Mouse (Mus musculus): ENCODE results near the gene Atf7ip.

The Atf7ip gene

DNA sequence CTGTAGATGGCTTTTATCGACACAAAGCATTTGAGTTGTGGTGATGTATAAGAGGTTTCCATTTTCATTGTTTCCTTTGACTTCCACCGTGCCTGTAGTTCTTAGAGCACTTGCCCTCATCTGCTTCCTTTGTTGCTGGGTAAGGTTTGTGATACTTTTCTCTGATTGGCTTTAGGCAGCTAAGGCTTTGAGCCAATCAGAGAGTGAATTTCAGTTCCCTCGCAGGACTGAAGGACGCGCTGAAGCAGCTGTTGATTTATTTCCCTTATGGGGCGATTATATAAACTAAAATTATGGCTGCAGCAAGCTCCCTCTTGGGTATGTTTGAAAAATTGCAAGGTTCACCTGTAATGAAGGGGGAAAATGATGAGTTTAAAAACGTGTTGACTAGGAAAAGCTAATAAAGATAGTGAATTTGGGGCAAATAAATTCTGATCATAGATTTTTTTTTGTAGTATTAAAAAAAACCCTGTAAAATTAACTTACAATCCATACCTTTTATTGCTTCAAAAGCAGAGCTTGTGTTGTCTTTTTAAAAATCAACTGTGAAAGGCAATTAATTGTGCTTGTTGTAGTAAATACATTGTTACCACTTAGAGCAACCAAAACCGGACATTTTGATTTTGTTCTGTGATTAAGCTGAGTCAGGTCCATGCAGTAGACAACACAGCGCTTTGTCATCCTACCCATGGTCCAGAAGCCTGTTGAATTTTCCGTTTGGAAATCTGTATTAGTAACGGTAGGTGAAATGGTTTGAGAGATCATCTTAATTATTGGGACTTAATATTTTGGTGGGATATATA lies 48.0 kb downstream of the Atf7ip start:
- no peak for DNase-seq (ENCODE audit: low spot score)

DNA sequence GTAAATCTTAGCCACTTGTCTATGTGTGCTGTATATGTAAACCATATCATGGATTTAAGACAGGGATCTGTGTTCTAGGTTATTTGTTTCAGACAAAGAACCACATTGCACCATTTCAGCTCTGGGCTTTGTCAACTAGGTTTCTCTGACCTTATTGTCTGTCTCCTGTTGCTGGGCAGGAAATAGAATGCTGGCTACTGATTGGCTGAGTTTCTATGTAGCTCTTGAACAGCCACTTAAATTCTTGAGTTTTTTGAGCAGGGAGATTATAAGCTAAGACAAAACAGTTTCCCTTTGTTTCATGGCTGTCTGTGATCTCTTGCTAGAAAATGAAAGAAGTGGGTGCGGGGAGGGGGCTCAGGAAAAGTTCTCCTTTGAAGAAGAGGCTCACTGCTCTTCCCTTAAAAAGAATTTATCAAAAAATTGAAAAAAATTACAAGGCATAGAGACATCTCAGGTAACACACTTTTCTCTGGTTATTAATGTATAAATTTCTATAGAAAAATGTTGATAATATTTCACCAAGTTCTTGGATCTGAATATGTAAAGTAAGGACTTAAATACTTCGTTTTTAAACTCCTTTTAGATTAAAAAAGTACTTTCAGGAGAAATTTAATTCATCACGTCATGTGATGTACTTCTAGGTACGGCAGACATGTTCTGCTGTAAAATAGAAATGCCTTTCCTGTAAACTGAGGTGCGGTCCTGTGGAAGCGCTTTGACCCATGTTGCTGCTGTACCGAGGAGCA lies 49.0 kb downstream of the Atf7ip start:
- no peak for DNase-seq (ENCODE audit: low spot score)

DNA sequence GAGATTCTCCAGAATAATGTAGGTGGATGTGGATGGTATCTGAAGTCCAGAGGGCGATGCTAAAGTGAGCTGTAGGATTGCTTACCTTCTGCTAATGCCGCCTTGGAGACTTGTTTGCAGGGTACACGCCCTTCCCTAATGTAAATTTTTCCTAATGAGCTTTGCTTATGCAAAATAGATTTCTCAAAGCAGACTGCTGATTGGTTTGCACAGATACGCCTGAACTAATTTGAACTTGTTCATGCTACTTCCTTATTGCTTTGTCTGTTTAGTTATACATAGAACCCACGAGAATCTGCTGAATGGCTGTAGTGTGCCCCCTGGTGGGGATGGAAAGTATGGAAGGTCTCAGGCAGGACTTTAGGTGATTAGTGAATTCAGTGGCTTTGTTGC lies 49.6 kb downstream of the Atf7ip start:
- no peak for DNase-seq (ENCODE audit: low spot score)

DNA sequence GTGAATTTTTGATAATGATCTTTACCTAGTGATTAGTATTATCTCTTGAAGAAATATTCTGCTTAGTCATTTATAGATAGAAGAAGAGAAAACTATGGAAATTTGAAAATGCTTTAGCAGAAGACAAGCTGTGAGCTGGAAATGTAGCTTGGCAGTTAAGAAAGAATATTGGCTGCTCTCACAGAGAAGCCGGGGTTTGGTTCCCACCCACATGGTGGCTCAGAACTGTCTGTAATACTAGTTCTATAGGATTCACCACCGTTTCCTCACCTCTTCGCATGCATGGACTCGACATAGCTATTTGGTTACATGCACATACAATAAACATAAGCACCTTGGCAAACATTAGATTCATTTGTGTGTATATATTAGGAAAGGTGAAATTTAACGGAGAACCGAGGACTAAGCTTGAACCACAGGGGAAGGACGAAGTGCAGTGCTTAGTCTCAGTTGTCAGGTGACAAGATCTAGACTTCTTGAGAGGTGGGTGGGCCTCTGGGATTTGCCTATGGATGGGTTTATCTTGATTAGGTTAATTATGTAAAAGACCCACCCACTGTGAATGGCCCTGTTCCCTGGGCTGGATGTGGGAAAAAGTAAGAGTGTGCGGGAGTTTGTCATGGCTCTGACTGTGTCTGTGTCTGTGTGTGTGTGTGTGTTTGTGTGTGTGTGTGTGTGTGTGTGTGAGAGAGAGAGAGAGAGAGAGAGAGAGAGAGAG lies 52.5 kb downstream of the Atf7ip start:
- DNase-seq (ENCODE audit: low spot score): no peak

DNA sequence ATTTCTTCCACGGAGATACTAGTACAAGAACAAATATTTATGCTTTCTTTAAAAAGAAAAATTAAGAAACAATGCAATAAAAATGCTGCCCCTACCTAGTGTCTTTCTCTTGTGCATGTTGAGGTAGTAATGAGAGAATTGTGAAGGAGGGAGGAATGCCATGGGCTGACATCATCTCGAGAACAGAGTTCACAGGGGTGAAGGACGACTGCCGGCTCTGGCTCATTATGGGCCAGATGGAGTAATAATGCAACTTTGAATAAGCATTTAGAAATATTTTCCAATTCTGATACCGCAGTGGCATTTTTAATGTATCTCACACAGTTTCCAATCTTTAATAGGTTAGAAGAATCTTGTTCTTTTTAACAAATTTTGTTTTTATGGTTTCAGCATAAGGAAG lies 60.0 kb downstream of the Atf7ip start:
- no peak for DNase-seq (ENCODE audit: low spot score)

DNA sequence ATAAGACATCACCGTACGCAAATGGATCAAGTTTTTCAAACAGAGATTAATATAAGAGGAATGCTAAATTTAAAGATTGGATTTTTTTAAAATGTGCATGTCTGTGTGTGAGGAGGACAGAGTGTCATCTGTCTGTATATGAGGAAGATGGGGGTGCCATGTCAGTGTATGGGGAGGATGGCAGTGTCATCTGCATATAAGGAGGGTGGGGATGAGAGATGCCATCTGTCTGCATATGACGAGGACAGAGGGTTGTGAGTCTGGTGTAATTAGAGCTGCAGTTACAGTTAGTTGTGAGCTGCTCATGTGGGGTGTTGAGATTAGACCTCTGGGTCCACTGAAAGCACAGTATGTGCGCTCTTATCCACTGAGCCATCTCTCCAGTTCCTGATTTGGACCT lies 84.8 kb downstream of the Atf7ip start:
- no peak for DNase-seq (ENCODE audit: low spot score)

DNA sequence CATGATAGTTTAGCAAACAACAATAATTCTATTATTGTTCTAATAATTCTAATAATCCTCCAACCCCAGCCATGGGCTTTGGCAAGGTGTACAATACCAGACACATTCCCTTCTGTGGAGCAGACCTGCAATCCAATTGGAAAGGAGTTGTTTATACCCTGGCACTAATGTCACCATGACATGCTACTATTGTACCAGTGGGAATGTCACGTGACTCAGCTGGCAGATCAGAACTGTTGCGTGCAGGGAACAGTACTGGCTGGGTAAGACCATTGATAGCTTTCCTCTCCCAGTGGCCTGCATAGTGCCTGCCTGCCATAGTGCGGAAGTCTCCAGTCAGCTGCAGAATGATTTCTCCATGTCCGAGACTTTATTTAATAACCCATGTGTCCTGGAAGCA lies 88.6 kb downstream of the Atf7ip start:
- DNase-seq (ENCODE audit: low spot score): no peak

DNA sequence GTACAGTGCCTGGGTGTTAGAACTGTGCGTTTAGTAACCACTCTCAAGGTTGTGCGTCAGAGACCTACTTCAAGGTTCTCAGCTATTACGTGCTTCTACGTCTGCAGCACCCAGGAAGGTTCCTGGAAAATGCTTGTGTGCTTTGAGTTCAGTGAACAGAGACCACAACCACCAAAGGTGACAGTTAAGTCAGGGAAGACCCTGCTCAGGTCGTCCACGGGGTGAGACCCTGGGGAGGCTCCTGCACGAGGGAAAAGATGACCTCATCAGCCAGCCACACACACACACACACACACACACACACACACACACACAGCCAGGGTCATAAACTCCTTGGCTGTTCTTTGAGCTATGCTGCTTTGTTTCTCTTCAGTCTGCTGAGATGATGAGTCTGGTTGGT lies 96.6 kb downstream of the Atf7ip start:
- DNase-seq (ENCODE audit: low spot score): no peak

DNA sequence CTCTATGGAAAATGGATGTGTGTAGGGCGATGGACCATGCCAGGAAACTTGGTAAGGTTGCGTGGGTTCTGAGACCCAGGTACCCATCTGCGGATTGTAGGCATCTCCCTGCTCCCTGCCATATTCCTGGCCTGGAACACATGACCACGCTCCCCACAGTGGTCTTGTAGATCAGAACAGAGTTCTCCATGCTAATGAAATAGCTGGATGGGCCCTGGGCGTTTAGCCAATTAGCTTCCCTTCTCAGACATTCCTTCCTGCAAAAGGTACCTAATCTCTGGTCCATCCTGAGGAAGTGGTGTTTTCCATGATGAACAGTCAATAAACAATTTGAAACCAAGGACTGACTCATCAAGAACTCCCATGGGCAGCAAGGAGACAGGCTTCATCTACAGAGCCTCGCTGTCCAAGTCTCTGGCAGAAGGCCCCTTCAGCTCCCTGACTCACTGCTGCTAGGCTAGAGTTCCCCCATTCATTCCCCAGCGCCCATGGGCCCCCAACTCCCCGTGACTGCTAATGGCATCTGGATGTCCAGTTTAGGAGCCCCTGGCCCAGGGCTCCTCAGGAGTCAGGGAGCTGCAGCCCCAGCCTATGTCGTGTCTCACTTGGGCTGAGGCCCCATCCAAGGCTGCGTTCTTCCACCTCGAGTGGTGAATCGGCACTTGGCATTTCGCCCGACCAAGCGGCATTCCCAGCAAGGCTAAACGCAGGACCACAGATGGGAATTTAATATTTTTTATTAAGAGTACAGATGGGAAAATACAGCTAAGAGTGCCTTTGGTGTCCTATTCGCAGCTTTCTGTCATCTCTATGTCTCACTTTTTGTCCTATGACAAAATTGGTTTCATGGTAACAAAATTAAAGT lies 105.6 kb downstream of the Atf7ip start:
- DNase-seq (ENCODE audit: low spot score): no peak

DNA sequence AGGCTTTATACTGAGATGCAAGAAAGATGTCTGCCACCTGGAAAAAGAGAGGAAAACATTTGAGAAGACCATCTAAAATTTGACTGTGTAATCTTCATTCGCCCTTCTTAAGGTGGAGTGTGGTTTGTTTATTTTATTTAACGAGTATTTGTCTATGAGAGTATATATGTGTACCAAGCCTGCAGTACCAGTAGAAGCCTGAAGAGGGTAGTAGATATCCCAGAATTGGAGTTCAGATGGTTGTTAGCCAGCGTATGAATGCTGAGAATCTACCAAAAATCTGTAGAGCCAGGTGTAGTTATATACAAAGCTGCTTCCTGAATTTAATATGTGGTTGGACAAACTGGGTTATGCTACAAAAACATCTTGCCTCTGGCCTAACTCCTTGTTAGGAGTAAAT lies 106.3 kb downstream of the Atf7ip start:
- DNase-seq (ENCODE audit: low spot score): no peak

DNA sequence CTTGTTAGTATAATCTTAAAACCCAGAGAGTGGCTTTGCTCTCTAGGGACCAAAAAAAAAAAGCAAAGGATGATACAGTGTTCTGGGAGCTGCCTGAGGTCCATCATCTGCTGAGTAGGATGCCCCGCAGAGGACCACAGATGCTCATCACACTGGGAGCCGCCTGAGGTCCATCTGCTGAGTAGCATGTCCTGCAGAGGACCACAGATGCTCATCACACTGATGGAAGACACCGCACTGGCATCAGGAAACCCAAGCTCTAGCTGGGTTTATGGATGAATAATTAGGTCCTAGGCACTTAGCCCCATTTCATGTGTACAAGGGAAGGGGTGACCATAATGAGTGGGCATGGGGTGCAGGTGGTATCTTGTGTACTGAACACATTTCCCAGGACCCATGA lies 108.2 kb downstream of the Atf7ip start:
- no peak for DNase-seq (ENCODE audit: low spot score)

DNA sequence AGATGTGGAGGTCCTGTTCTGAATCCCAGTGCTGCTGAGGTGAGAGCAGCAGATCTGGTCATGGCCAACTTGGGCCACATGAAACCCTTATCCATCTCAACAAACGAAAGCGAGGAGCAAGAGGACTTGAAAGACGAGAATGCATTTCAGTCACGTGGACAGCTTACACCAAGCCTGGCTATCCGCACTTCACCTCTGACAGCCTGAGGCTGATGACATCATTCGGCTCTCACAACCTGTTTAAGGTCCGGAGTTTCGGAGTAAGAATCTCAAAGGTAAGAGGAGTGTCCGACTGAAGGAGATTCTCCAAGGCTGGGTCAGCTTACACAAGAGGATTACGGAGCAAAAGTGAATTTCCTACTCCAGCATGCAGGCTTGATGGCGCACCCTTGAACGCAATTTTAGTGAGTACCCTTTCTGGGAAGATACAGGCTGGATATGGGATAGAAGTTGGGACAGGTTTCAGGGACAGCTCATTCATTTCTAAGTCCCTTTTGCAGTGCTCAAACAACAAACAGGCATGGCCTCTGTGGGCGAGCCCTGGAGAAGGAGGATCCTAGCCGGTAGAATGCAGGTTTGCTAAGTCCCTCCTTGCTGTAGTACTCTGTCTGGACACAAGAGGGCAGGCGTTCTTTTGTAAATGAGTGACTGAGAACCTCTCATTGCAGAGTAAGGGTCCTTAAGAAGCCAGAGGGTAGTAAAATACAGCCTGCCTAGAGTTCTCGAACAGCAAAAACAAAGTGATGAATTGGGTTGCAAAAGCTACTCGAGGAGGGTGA lies 114.6 kb downstream of the Atf7ip start:
- DNase-seq (ENCODE audit: low spot score): peak; percentile 51

DNA sequence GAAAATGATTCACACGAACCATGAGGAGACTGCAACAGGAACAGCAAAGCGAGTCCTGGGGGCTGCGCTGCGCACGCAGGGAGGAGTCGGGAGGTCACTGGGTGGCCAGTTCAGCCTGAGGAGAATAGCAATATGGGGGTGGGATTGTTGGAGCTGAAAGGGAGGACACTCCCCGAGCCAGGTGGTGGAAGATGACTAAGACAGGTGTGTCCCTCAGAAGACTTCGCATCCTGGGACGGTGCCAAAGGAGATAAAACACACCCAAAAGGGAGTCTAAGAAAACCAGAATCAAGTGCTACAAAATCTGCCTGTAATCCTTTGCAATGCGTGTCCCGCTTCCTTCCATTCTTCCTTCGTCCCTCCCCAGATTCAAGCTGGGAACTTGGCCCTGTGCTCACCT lies 119.5 kb downstream of the Atf7ip start:
- DNase-seq (ENCODE audit: low spot score): no peak

DNA sequence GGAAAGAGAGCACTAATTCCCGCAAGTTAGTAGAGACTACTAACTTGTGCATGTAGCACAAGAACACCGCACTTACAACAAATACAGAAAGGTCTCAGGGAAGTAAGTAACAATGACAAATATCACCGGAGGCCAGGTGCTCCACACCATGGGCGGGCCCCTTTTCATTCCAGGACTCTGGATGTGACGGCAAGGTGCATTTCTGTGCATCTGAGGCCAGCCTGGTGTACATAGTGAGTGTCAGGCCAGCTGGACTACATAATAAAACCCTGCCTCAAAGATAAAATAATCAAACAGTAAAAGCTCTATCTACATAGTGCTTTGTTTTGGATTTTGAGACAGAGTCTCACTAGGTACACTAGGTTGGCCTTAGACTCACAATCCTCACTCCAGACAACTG lies 123.7 kb downstream of the Atf7ip start:
- DNase-seq (ENCODE audit: low spot score): no peak

DNA sequence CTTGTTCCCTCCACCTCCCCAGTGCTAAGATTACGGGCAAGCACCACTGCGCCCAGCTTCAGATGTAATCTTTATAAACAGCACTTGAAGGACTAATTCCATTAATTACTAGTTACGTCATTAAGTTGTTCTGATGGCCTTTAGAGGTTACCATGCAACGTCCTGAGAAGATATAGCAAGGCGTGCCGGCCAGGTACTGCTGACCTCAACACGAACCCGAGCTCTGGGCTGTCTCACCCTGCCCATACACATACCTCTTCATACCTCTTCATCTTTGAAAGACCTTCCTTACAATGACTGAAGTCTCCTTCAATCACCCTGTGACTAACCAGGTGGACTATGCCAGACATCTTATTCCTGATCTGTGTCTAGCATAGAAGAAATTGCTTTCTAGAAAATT lies 125.6 kb downstream of the Atf7ip start:
- no peak for DNase-seq (ENCODE audit: low spot score)

DNA sequence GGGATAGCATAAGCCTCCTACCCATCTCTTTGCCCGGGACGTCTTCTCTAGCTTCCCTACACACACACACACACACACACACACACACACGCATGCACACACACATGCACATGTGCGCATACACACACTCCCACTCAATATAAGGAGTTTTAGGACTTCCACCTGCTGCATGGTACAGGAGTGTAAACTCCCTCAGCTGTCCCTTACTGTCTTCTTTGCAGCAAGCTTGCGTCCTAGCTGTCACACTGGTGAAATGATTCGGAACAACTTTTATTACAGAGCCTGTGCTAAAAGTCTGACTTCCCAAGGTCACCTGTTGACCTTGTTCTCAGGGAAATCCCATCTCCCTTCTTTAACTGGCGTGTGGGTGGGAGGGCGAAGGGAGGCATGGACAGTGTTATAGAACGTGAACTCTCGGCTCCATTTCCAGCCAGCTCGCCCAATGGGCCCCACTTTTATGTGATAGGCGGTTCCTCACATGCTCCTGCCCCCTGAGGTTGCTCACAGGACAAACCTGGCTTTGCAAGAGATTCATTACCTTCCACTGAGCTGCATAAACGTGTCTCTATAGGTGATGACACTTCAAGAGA lies 126.1 kb downstream of the Atf7ip start:
- no peak for DNase-seq (ENCODE audit: low spot score)

DNA sequence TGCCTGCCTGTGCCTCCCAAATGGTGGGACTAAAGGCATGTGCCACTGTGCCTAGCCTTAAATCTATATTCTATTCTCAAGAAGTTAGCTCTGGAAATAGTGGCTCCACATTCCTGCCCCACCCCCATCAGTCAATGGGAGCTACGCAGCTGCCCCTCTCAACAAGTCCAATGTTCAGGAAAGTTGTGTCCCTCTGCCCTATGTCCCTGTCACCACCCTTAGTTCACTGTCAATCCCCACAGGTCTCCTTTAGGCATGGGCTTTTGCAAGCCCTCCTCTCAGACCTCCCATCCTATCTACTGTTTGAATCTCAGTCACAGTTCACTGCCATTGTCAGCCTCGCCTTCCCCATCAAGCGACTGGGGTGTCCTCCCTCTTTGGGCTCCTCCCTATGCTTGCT lies 127.2 kb downstream of the Atf7ip start:
- DNase-seq (ENCODE audit: low spot score): no peak

DNA sequence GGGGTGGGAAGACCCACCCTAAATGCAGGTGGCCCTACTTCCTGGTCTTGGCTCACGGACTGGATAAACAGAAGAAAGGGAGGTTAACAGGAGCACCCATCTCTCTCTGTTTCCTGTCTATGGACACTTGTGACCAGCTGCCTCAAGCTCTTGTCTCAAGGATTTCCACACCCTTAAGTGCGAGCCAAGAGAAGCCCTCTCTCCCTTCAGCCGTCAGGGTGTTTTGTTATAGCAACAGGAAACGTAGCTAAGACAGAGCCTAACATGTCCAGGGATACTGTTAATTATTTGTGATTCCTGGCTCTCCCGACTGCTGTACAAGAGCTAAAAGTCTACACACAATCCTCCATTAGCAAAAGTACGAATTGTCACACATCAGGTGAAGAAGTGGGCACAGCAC lies 127.8 kb downstream of the Atf7ip start:
- no peak for DNase-seq (ENCODE audit: low spot score)

DNA sequence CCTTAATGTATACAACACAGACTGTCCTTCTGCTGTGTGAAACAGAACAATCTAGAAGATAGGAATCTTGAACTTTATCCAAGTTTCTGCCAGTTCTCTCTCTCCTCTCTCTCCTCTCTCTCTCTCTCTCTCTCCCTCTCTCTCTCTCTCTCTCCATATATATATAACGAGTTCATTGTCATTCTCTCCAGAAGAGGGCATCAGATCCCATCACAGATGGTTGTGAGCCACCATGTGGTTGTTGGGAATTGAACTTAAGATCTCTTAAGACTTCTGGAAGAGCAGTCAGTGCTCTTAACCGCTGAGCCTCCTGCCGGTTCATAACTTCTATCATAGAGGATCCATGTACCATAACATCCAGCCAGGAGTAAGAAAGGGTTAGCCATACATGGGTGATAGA lies 129.0 kb downstream of the Atf7ip start:
- no peak for DNase-seq (ENCODE audit: low spot score)

DNA sequence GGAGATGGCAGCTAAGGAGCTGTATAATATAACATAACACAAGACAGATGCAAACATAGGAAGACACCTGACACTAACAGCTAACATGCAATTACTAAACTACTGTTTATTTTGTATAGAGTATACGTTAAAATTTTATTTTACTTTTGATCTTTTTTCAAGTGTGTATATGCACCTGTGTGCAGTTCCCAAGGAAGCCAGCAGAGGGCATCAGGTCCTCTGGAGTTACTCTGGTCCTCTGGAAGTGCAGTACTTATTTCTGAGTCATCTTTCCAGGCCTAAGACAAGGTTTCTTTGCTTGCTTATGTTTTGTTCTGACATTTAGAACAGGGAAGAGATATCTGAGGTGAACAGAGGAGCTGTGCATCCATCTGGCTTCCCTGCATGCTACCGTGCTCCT lies 138.2 kb downstream of the Atf7ip start:
- no peak for DNase-seq (ENCODE audit: low spot score)

DNA sequence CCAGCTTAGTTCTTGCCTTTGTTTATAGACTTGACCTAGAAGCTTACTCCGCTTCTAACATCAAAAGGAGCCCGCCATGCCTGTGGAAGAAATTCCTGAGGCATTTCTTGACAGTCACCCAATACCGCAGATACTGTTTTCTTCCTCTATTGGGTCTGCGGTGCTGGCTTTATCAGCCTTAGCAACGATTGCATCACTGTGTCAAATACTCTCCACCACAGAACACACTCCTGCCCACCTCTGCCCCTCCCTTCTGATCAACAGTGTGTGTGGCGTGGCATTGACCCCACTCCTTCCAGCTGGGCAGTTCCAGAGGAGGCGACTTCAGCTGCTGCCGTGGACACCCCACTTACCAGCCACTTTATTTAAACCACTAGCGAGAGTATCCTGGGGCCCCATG lies 139.8 kb downstream of the Atf7ip start:
- DNase-seq (ENCODE audit: low spot score): no peak
